Mouse (Mus musculus) cerebellum, adult 2 months (tissue): ENCODE data around the gene Scd4.

Experiments
- CTCF ChIP-seq: fragments of 200-500 bp; IDR thresholded peaks from 2 replicates; pipeline ENCODE4 v1.5.1; 2011; ENCODE audit warnings: low read depth, mild to moderate bottlenecking, control low read depth, low read length, moderate library complexity, borderline replicate concordance; ENCODE audit not compliant: insufficient read depth
- POLR2A ChIP-seq: fragments of 200-500 bp; IDR thresholded peaks from 2 replicates; pipeline ENCODE4 v1.6.1; 2011; ENCODE audit warnings: low read length, control low read depth, borderline replicate concordance; ENCODE audit not compliant: insufficient read depth

GRCm38 (mm10) chr19:44283157-44284024 lies 49.5 kb upstream of the Scd4 start:
- no peak for TF ChIP-seq POLR2A
- no peak for TF ChIP-seq CTCF
